Mouse (Mus musculus): Measurements from ENCODE around the gene Nid2. TPM values are rescaled to one million over a fixed set of nuclear protein-coding genes. Genes with fewer than 3 reads are reported as not detected.
A peak's percentile ranks its signal among the peaks of the same experiment; 100 is the strongest.

Gene Nid2
- polyA plus RNA-seq, 1 experiment from 2014 or later, result 1.9 TPM

DNA sequence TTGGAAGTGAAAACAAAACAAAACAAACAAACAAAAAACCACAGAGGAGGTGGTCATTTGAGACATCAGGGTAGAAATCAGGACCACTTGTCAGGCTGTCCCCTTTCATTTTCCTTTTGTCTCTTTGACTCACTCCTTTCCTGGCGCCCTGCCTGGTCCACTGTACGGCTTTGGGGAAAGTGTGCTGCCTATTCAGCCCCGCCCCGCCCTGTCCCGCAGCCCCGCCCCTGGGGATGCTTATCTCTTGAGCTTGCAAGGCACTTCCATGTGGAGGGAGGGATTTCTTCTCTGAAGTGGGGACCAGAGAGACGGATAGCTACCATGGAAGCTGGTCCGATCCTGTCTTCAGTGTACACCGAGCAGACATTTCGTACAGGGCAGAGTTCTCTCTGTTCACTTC is 52.6 kb downstream of the Nid2 start:
- no peak for TF ChIP-seq CTCF (IDR thresholded peaks at IDR 0.05)
- POLR2A ChIA-PET, result interaction anchor here (1.3 kb wide), 1 partner anchor 278 kb away, joined by 3 read pairs; no protein-coding TSS in a partner anchor
- in situ Hi-C loops (cut with MboI; ENCODE audit: low pct_unique_long_range_greater_than_20kb), result no loop called here
- DNase-seq (ENCODE audit: low read depth, low spot score) (no peak), ATAC-seq (no peak)
- no peaks in the 10 kb centered on the region for H3K27me3 ChIP-seq
- CTCF ChIA-PET, result interaction anchor here (0.7 kb wide), 1 partner anchor 23 kb away, joined by 3 read pairs; no protein-coding TSS in a partner anchor

GRCm38 (mm10) chr14:19807339-19807738 is 56.3 kb downstream of the Nid2 start:
- CTCF ChIA-PET, result interaction anchor here (0.8 to 1.3 kb wide), 6 partner anchors 8 to 69 kb away, joined by 3 to 4 read pairs (median 3); partner anchors contain the start of gene Nid2
- no peaks in the 10 kb centered on the region for H3K27me3 ChIP-seq
- DNase-seq (ENCODE audit: low read depth, low spot score) (no peak), ATAC-seq (peak; percentile 60)
- POLR2A ChIA-PET, result no interaction called here
- no peak for TF ChIP-seq CTCF (IDR thresholded peaks at IDR 0.05)
- in situ Hi-C loops (cut with MboI; ENCODE audit: low pct_unique_long_range_greater_than_20kb), result no loop called here

GRCm38 (mm10) chr14:19807858-19808257 is 56.8 kb downstream of the Nid2 start:
- ATAC-seq (no peak), DNase-seq (ENCODE audit: low read depth, low spot score) (no peak)
- ChIA-PET CTCF (interaction anchor here (0.8 to 1.2 kb wide), 4 partner anchors 9 to 69 kb away, joined by 3 to 4 read pairs (median 4); no protein-coding TSS in a partner anchor), POLR2A (no interaction called here)
- in situ Hi-C loops (cut with MboI; ENCODE audit: low pct_unique_long_range_greater_than_20kb), result no loop called here
- H3K27me3 ChIP-seq, result no peaks in the 10 kb centered on the region
- TF ChIP-seq CTCF (IDR thresholded peaks at IDR 0.05), result no peak

- TF ChIP-seq CTCF (IDR thresholded peaks at IDR 0.05), result no peak
- POLR2A ChIA-PET, result interaction anchor here (1.2 kb wide), 1 partner anchor 42 kb away, joined by 3 read pairs; no protein-coding TSS in a partner anchor
Observed at GRCm38 (mm10) chr14:19809934-19810333, 58.9 kb downstream of the Nid2 start.

DNA sequence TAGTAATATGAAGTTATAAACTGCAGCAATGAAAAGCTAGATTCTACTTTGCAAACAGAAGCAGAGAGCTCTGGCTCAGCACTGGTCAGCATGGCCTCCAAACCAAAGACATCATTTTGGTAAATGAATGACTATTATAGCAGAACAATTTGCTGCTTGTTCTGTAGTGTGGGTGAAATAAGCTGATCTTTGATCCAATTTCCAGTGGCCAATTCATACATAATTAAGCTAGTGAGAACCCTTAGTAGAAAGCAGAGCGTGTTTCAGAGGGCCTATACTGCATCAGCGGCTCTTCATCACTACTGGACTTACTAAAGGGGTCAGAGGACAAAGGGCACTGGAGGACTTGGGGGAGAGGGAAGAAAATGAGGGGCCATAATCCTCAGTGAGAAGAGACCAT is 62.0 kb downstream of the Nid2 start:
- ATAC-seq, result no peak
- in situ Hi-C loops (cut with MboI; ENCODE audit: low pct_unique_long_range_greater_than_20kb), result no loop called here
- ChIA-PET POLR2A (interaction anchor here (1.0 kb wide), 1 partner anchor 28 kb away, joined by 3 read pairs; no protein-coding TSS in a partner anchor), CTCF (interaction anchor here (0.8 to 1.9 kb wide), 5 partner anchors 17 to 106 kb away, joined by 3 to 5 read pairs (median 3); no protein-coding TSS in a partner anchor)
- DNase-seq (ENCODE audit: low read depth, low spot score), result no peak
- H3K27me3 ChIP-seq, result no peaks in the 10 kb centered on the region
- no peak for TF ChIP-seq CTCF (IDR thresholded peaks at IDR 0.05)

More at GRCm38 (mm10) chr14:19809934-19810333, 58.9 kb downstream of the Nid2 start:
- CTCF ChIA-PET, result no interaction called here
- no peak for DNase-seq (ENCODE audit: low read depth, low spot score)
- no peaks in the 10 kb centered on the region for H3K27me3 ChIP-seq
- in situ Hi-C loops (cut with MboI; ENCODE audit: low pct_unique_long_range_greater_than_20kb), result no loop called here
- no peak for ATAC-seq

GRCm38 (mm10) chr14:19817949-19818348 is 66.9 kb downstream of the Nid2 start:
- ATAC-seq (no peak), DNase-seq (ENCODE audit: low read depth, low spot score) (no peak)
- POLR2A ChIA-PET, result no interaction called here
- CTCF ChIA-PET, result interaction anchor here (0.9 to 3.7 kb wide), 7 partner anchors 22 to 128 kb away, joined by 3 to 20 read pairs (median 3); no protein-coding TSS in a partner anchor
- in situ Hi-C loops (cut with MboI; ENCODE audit: low pct_unique_long_range_greater_than_20kb), result loop anchor here (5.0 kb wide), 1 partner anchor 111 kb away; no protein-coding TSS in a partner anchor
- peak; percentile 95 for TF ChIP-seq CTCF (IDR thresholded peaks at IDR 0.05)
- no peaks in the 10 kb centered on the region for H3K27me3 ChIP-seq

GRCm38 (mm10) chr14:19821686-19822085 is 70.6 kb downstream of the Nid2 start:
- ChIA-PET POLR2A (interaction anchor here (0.9 kb wide), 1 partner anchor 81 kb away, joined by 3 read pairs; no protein-coding TSS in a partner anchor), CTCF (interaction anchor here (1.1 to 1.5 kb wide), 3 partner anchors 41 to 252 kb away, joined by 3 to 6 read pairs (median 4); no protein-coding TSS in a partner anchor)
- no peak for TF ChIP-seq CTCF (IDR thresholded peaks at IDR 0.05)
- in situ Hi-C loops (cut with MboI; ENCODE audit: low pct_unique_long_range_greater_than_20kb), result no loop called here
- ATAC-seq (no peak), DNase-seq (ENCODE audit: low read depth, low spot score) (no peak)
- no peaks in the 10 kb centered on the region for H3K27me3 ChIP-seq

DNA sequence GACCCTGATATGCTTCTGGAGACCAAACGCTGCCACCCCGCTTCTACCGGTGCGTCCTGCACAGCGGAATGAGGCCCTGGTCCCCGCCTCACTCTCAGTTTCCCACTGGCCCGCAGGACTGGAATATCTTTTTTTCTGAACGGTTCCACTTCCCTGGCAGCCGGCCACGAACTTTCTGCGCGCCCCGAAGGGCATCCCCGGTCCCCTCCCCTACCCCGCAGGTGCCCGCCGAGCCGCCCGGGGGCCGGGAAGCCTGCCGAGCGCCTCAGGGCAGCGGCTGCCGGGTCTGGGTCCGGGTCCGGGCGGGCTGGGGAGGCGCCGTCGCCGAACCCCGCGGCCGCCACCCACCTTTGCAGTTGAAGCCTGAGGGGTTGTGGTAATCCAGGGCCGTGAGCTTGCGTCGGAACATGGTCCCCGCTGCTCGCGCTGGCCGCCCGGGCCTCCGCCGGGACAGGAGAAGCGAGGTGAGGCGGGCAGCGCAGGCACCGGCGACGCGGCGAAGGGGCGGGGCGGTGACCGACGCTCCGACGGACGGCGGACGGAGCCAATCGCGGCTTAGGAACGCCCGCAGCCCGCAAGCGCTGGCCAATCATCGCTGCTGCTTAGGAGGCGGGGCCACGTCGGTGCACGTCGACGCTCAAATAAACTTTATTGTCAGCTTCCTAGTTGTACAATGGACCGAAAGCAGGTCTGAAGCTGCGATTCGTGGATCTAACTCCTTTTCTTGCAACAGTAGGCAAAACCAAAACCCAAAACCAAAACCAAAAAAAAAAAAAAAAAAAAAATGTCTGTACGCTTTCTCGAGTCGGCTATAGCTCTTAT is 72.5 kb downstream of the Nid2 start, which contains the start of gene Rtraf:
Rtraf (minus strand) TSS at position 504 of the 822 bp plus-strand sequence.
- peaks cover 4% of the 10 kb centered on the region for H3K27me3 ChIP-seq
- in situ Hi-C loops (cut with MboI; ENCODE audit: low pct_unique_long_range_greater_than_20kb), result no loop called here
- POLR2A ChIA-PET, result no interaction called here

DNA sequence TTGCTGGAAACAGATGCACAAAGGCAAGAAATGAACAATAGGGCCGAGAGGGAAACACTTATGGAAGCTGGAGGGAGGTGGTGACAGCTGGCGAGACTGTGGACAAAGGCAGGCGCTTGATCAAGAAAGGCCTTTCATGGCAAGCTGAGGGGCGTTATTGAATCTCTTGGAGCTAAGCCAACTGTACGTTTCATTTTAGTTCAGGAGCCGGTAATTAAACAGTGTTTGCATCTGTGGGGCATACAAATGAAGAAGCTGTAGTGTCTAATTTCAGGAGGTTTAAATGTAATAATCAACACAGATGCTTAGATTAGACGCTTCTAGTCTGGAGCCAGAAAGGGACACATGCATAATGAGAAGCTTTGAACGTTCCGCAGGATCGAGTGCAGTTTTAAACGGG is 74.4 kb downstream of the Nid2 start:
- no peak for DNase-seq (ENCODE audit: low read depth, low spot score)
- no peak for TF ChIP-seq CTCF (IDR thresholded peaks at IDR 0.05)
- no peak for ATAC-seq
- ChIA-PET POLR2A (no interaction called here), CTCF (interaction anchor here (2.0 kb wide), 1 partner anchor 81 kb away, joined by 4 read pairs; no protein-coding TSS in a partner anchor)
- H3K27me3 ChIP-seq, result peaks cover 20% of the 10 kb centered on the region
- in situ Hi-C loops (cut with MboI; ENCODE audit: low pct_unique_long_range_greater_than_20kb), result no loop called here

More for the DNA sequence above, 72.5 kb downstream of the Nid2 start, which contains the start of gene Rtraf:
- CTCF ChIA-PET, result interaction anchor here (1.0 to 1.5 kb wide), 4 partner anchors 11 to 250 kb away, joined by 3 to 5 read pairs (median 4); no protein-coding TSS in a partner anchor
- ATAC-seq (peak; percentile 99), DNase-seq (ENCODE audit: low read depth, low spot score) (no peak)
- no peak for TF ChIP-seq CTCF (IDR thresholded peaks at IDR 0.05)

GRCm38 (mm10) chr14:19836289-19836688 is 85.2 kb downstream of the Nid2 start:
- ChIA-PET CTCF (interaction anchor here (1.0 kb wide), 1 partner anchor 18 kb away, joined by 3 read pairs; no protein-coding TSS in a partner anchor), POLR2A (no interaction called here)
- ATAC-seq (no peak), DNase-seq (ENCODE audit: low read depth, low spot score) (no peak)
- H3K27me3 ChIP-seq, result peaks cover 3% of the 10 kb centered on the region
- no peak for TF ChIP-seq CTCF (IDR thresholded peaks at IDR 0.05)
- in situ Hi-C loops (cut with MboI; ENCODE audit: low pct_unique_long_range_greater_than_20kb), result loop anchor here (5.0 kb wide), 2 partner anchors 236 to 436 kb away; no protein-coding TSS in a partner anchor
